Mouse (Mus musculus) neural tube, embryonic 12.5 days (tissue): ENCODE measurements around the gene Carnmt1. TPM values are rescaled to one million over a fixed set of nuclear protein-coding genes. Genes with fewer than 3 reads are reported as not detected.

Experiments used
- ATAC-seq: fragments of 200-750 bp; cut with Nextera tagmentation; 2 replicates; pipeline ENCODE4 v1.8.0; 2017; ENCODE audit warnings: low read depth, mild to moderate bottlenecking, moderate TSS enrichment, moderate library complexity; ENCODE audit not compliant: low FRiP score
- H3K27ac ChIP-seq: fragments of 300-500 bp; sonication (generic); 2 replicates; pipeline ENCODE4 v1.5.1; 2016
- H3K27me3 ChIP-seq: fragments of 300-500 bp; sonication (generic); replicated peaks from 2 replicates; pipeline ENCODE4 v1.6.1; 2016; ENCODE audit warnings: mild to moderate bottlenecking
- H3K36me3 ChIP-seq: fragments of 300-500 bp; sonication (generic); 2 replicates; pipeline ENCODE4 v1.6.1; 2016; ENCODE audit warnings: mild to moderate bottlenecking
- H3K4me1 ChIP-seq: fragments of 300-500 bp; sonication (generic); 2 replicates; pipeline ENCODE4 v1.6.1; 2016
- H3K4me2 ChIP-seq: fragments of 300-500 bp; sonication (generic); replicated peaks from 2 replicates; pipeline ENCODE4 v1.6.1; 2016; ENCODE audit warnings: mild to moderate bottlenecking
- H3K4me3 ChIP-seq: fragments of 300-500 bp; sonication (generic); 2 replicates; pipeline ENCODE4 v1.5.1; 2016
- H3K9ac ChIP-seq: fragments of 300-500 bp; sonication (generic); 2 replicates; pipeline ENCODE4 v1.6.1; 2016; ENCODE audit warnings: mild to moderate bottlenecking
- H3K9me3 ChIP-seq: fragments of 300-500 bp; sonication (generic); 2 replicates; pipeline ENCODE4 v1.6.1; 2016; ENCODE audit warnings: mild to moderate bottlenecking
- WGBS: fragments of 180-500 bp; shearing (Covaris S2); methylation state at CpG from one replicate; pipeline ENCODE4 v1.1.7; 2016; 5-methylcytosine and 5-hydroxymethylcytosine counted together
- polyA plus RNA-seq: library from polyadenylated mRNA; unstranded; fragments of >200 nt; fragmentation: Nextera tagmentation; extraction: Ambion mirVana; gene quantifications from 2 replicates; pipeline ENCODE4 v1.2.1, GENCODE M21; 2016

Gene Carnmt1
- polyA plus RNA-seq, 1 experiment from 2014 or later = 24.0 TPM

GRCm38 (mm10) chr19:18731077-18731476 is 60.5 kb downstream of the Carnmt1 start:
- H3K27ac ChIP-seq = no peak overlapping the region
- no peak overlapping the region for H3K4me3 ChIP-seq
- no peaks in the 10 kb centered on the region for H3K4me1 ChIP-seq
- ATAC-seq = no peak
- 56% methylated on average over 7 of the region's 7 CpGs for WGBS
- no peak overlapping the region for H3K4me2 ChIP-seq
- H3K27me3 ChIP-seq = no peaks in the 10 kb centered on the region
- no peaks in the 10 kb centered on the region for H3K36me3 ChIP-seq
- no peak overlapping the region for H3K9ac ChIP-seq
- H3K9me3 ChIP-seq = no peaks in the 10 kb centered on the region

DNA sequence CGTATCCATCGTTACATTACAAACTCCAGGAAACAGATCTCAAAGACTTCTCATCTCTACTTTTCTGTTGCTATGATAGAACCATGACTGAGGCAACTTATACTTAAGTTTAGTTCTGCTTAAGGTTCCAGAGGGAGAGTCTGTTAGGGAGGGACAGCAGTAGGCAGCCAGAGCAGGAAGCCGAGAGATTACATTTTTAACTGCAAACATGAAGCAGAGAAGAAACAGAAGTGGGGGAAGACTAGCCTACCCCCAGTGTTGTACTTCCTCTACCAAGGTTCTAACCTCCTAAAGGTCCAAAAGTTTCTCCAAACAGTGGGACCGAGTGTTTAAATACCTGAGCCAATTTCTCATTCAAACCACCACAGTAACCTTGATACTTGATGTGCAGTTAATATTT is 65.3 kb downstream of the Carnmt1 start:
- ATAC-seq = no peak
- no peak overlapping the region for H3K27ac ChIP-seq
- H3K4me2 ChIP-seq = no peak overlapping the region
- H3K9ac ChIP-seq = no peak overlapping the region
- no peaks in the 10 kb centered on the region for H3K36me3 ChIP-seq
- H3K4me3 ChIP-seq = no peak overlapping the region
- WGBS = 94% methylated on average over 4 of the region's 4 CpGs
- H3K4me1 ChIP-seq = no peaks in the 10 kb centered on the region
- no peaks in the 10 kb centered on the region for H3K27me3 ChIP-seq
- no peaks in the 10 kb centered on the region for H3K9me3 ChIP-seq

GRCm38 (mm10) chr19:18739146-18739545 is 68.6 kb downstream of the Carnmt1 start:
- H3K27me3 ChIP-seq = no peaks in the 10 kb centered on the region
- no peaks in the 10 kb centered on the region for H3K4me1 ChIP-seq
- H3K36me3 ChIP-seq = no peaks in the 10 kb centered on the region
- ATAC-seq = no peak
- H3K9me3 ChIP-seq = no peaks in the 10 kb centered on the region
- H3K4me3 ChIP-seq = no peak overlapping the region
- no peak overlapping the region for H3K4me2 ChIP-seq
- no peak overlapping the region for H3K9ac ChIP-seq
- H3K27ac ChIP-seq = no peak overlapping the region
- 84% methylated on average over 7 of the region's 7 CpGs for WGBS

DNA sequence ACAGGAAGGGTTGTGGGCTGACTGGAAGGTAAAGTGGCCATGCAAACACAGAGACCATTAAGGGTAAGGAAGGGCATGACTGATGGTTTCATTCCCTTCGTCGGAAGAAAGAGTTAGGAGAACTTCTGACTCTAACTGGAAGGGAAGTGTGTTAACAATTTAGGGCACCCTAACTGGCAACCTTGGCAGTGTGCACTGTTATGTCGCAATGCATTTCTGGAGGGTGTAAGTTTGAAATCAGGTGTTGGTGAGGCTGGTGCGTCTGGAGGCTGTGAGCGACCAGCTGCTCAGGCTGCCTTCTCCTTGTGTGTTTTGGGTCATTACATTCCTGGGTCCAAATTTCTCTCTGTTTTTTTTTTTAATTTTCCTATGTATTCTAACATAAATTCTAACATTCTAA is 73.4 kb downstream of the Carnmt1 start:
- no peak for ATAC-seq
- Histone ChIP-seq H3K27me3 (no peaks in the 10 kb centered on the region), H3K4me2 (no peak overlapping the region), H3K27ac (no peak overlapping the region), H3K9ac (no peak overlapping the region), H3K4me1 (no peaks in the 10 kb centered on the region), H3K36me3 (no peaks in the 10 kb centered on the region), H3K4me3 (no peak overlapping the region), H3K9me3 (no peaks in the 10 kb centered on the region)
- WGBS = 82% methylated on average over 5 of the region's 5 CpGs

DNA sequence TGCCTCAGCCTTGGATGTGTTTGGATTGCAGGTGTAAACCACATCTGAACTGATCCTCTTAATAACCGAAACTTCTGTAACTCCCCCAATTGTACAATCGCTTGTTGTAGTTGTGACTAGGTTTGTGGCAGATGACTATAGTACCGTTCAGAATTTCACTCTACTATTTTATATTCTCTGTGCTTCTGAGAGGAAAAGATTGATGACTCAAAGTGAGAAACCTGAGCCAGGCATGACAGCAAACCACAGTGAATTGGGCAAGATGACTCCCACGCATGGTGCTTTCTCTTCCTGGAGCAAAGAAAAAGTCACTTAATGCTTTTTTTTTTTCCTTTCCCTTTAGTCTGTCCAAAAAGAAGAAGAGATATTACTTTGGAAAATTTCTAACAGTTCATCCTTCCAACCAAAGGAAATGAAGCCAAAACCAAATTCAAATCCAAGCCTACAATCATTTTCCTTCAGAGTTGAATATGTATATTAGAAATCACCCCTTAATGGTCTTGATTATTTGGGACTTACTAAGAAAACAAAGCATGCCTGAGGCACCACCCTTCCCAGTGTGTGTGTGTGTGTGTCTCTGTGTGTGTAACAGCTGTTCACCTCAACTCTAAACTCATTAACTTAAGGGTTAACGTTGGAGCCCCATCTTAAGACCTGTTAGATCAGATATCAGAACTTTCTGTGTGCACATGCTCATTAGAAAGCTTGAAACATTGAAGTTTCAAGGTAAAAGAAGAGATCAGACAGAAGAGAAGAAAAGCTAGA is 76.2 kb downstream of the Carnmt1 start:
- Histone ChIP-seq H3K4me3 (no peak overlapping the region), H3K4me2 (no peak overlapping the region), H3K9me3 (no peaks in the 10 kb centered on the region), H3K36me3 (no peaks in the 10 kb centered on the region), H3K4me1 (peaks cover 5% of the 10 kb centered on the region; the same call in 1 of the 2 replicates), H3K9ac (no peak overlapping the region), H3K27me3 (peaks cover 13% of the 10 kb centered on the region; the same call in 1 of the 2 replicates), H3K27ac (no peak overlapping the region)
- 90% methylated on average over 5 of the region's 5 CpGs for WGBS
- no peak for ATAC-seq

DNA sequence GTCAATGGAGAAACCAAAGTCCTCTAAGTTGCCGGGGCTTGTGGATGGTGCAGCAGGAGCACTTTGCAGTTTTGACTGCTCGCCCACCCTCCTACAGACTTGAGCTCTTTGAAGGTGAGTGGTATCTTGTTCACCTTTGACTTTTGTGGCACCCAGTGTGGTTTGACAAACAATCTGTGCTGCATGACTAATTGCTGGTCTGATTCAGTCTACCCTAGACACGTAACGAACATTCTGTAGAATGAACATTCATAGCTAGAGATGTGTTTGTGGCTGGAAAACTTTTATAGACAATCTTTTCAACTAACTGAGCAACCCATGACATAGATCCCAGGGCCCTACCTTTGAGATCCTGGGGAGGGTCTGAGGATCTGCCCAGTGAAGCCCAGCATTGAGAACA is 76.8 kb downstream of the Carnmt1 start:
- peaks cover 13% of the 10 kb centered on the region; the same call in 1 of the 2 replicates for H3K27me3 ChIP-seq
- 96% methylated on average over 4 of the region's 4 CpGs for WGBS
- H3K4me3 ChIP-seq = no peak overlapping the region
- H3K9me3 ChIP-seq = no peaks in the 10 kb centered on the region
- H3K4me2 ChIP-seq = no peak overlapping the region
- no peaks in the 10 kb centered on the region for H3K36me3 ChIP-seq
- no peak overlapping the region for H3K27ac ChIP-seq
- no peak for ATAC-seq
- H3K9ac ChIP-seq = no peak overlapping the region
- peaks cover 5% of the 10 kb centered on the region; the same call in 1 of the 2 replicates for H3K4me1 ChIP-seq

- H3K9ac ChIP-seq = no peak within 1 kb of the TSS
- ATAC-seq = no peak
Observed at GRCm38 (mm10) chr19:18749598-18750339, 79.2 kb downstream of the Carnmt1 start, which contains the start of gene Trpm6. Trpm6 (plus strand) TSS chr19:18749983.

More at GRCm38 (mm10) chr19:18749598-18750339, 79.2 kb downstream of the Carnmt1 start, which contains the start of gene Trpm6:
- H3K4me3 ChIP-seq = peak within 1 kb of the TSS; percentile 27
- WGBS = 5% methylated on average over 41 of the region's 41 CpGs
- H3K4me1 ChIP-seq = peaks cover 5% of the 10 kb centered on the region; the same call in 1 of the 2 replicates
- H3K36me3 ChIP-seq = no peaks in the 10 kb centered on the region
- peaks cover 13% of the 10 kb centered on the region; the same call in 1 of the 2 replicates for H3K27me3 ChIP-seq
- no peak within 1 kb of the TSS for H3K27ac ChIP-seq
- no peaks in the 10 kb centered on the region for H3K9me3 ChIP-seq
- H3K4me2 ChIP-seq = peak within 1 kb of the TSS; percentile 65

Other genes starting within 250 kb of the Carnmt1 start
- 47.0 and 53.1 TPM in 2 replicates for gene Ostf1, start 38.9 kb upstream of the Carnmt1 start, polyA plus RNA-seq
- 9.7 and 13.1 TPM in 2 replicates for gene Nmrk1, start 38.8 kb upstream of the Carnmt1 start, polyA plus RNA-seq
- gene D030056L22Rik, start 42.4 kb downstream of the Carnmt1 start, polyA plus RNA-seq = 80.8 and 81.0 TPM in 2 replicates
- 0.27 and 0.36 TPM in 2 replicates for gene Trpm6, start 79.2 kb downstream of the Carnmt1 start, polyA plus RNA-seq